Mouse (Mus musculus) forebrain, embryonic 10.5 days (tissue): ENCODE results near the gene Fam240b. TPM values are rescaled to one million over a fixed set of nuclear protein-coding genes. Genes with fewer than 3 reads are reported as not detected.
"Not testable (repeated sequence)": the region's sequence is repeated elsewhere in the genome, so short reads cannot be mapped to it uniquely, and the experiment has no call there.

Source experiments
- DNase-seq: peaks from one replicate; pipeline ENCODE4 v3.0.0-alpha.2; 2017; ENCODE audit warnings: low spot score; ENCODE audit errors: extremely low spot score
- H3K27ac ChIP-seq: fragments of 300-500 bp; sonication (generic); 2 replicates; pipeline ENCODE4 v1.5.1; 2016; ENCODE audit warnings: mild to moderate bottlenecking
- H3K27me3 ChIP-seq: fragments of 300-500 bp; sonication (generic); 2 replicates; pipeline ENCODE4 v1.6.1; 2016; ENCODE audit warnings: mild to moderate bottlenecking; ENCODE audit not compliant: poor library complexity, severe bottlenecking
- H3K36me3 ChIP-seq: fragments of 300-500 bp; sonication (generic); replicated peaks from 2 replicates; pipeline ENCODE4 v1.6.1; 2016; ENCODE audit warnings: mild to moderate bottlenecking, moderate library complexity
- H3K4me1 ChIP-seq: fragments of 300-500 bp; sonication (generic); 2 replicates; pipeline ENCODE4 v1.6.1; 2016
- H3K4me3 ChIP-seq: fragments of 300-500 bp; sonication (generic); 2 replicates; pipeline ENCODE4 v1.5.1; 2016; ENCODE audit warnings: mild to moderate bottlenecking, moderate library complexity
- H3K9me3 ChIP-seq: fragments of 300-500 bp; sonication (generic); 2 replicates; pipeline ENCODE4 v1.6.1; 2016; ENCODE audit warnings: mild to moderate bottlenecking, moderate library complexity
- WGBS: fragments of 180-500 bp; shearing (Covaris S2); methylation state at CpG from one replicate; pipeline ENCODE4 v1.1.7; 2016; 5-methylcytosine and 5-hydroxymethylcytosine counted together
- polyA plus RNA-seq: library from polyadenylated mRNA; unstranded; fragments of >200 nt; fragmentation: Nextera tagmentation; extraction: Ambion mirVana; gene quantifications from 2 replicates; pipeline ENCODE4 v1.2.1, GENCODE M21; 2016

Fam240b gene
- polyA plus RNA-seq, 1 experiment from 2014 or later, result not detected

DNA sequence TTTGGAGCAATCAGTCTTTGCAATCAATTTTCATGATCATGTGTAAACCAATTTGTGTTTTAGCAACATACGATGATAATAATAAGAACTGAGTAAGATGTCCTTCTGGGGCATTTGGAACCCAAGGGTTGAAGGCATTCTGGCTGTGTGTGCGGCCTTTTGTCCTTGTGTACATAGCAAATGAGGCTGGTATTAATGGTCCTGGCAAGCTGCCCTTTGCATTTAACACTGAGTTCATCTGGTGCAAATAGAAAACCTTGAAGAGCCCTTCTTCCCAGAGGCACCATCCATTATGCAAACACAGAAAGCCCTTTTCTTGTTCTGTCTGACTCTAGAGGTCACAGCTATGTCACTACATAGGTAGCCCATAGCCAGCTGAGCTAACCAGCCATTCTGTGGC lies 35.0 kb downstream of the Fam240b start:
- no peaks in the 10 kb centered on the region for H3K4me1 ChIP-seq
- DNase-seq, result no peak
- no peaks in the 10 kb centered on the region for H3K36me3 ChIP-seq
- 0 out of 2 replicates have a peak, but pooled peaks cover 4% of the 10 kb centered on the region for H3K9me3 ChIP-seq
- no peaks in the 10 kb centered on the region for H3K27me3 ChIP-seq
- H3K27ac ChIP-seq, result no peak overlapping the region
- 94% methylated on average over 2 of the region's 2 CpGs for WGBS
- H3K4me3 ChIP-seq, result no peak overlapping the region

DNA sequence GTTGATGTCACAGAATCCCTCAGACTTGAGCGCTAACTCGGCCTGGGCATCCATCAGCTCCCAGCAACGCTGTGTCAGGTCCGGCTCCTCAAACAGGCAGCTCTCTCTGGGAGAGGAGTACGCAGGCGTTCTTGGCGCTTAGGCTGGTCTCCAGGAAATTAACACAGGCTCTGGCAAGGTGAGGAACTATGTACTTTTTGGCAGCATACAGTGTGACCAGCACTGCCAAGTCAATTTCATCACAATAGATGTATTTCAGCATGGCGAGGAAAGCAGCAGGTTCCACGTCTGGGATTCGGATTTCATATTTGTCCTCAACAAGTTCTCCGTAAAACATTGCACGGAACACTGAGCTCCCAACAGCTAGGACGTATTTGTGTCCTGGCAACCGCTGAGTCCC lies 39.4 kb downstream of the Fam240b start:
- no peak overlapping the region for H3K27ac ChIP-seq
- 0 out of 2 replicates have a peak, but pooled peaks cover 4% of the 10 kb centered on the region for H3K9me3 ChIP-seq
- 92% methylated on average over 14 of the region's 14 CpGs for WGBS
- DNase-seq, result no peak
- H3K36me3 ChIP-seq, result no peaks in the 10 kb centered on the region
- H3K27me3 ChIP-seq, result no peaks in the 10 kb centered on the region
- no peaks in the 10 kb centered on the region for H3K4me1 ChIP-seq
- no peak overlapping the region for H3K4me3 ChIP-seq

DNA sequence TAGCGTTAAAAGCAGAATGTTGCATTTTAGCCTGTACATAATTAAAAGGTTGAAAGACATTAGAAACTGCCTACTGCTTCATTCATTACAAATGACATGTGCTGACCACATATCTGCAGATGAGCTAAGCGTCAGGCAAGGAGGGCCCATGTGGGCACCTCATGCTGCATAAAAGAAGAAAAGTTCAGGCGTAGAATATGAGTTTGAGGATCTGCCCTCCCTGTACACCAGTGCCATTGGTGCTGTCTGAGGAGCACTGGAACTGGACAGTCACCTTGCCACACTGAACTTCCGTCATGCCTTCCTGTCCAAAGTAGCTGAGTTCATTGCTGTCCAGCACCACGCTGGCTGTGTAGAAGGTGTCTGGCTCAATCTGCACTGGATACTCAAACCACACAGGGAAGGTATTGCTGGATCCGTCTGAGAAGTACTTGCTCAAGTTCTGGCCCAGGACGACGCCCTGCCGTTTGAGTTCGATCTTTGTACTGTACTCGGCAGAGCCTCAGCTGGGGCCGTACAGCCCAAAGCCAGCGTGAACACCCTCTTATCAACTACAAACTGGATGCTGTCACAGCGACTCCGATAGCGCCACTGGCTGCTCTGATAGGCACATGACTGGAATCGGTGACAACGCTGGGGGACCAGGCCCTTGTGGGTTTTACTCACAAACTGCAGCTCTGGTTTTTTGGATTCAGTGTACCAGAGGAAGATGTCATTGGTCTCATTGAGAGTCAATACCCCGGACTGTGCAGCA lies 40.2 kb downstream of the Fam240b start:
- 95% methylated on average over 19 of the region's 19 CpGs for WGBS
- H3K9me3 ChIP-seq, H3K27me3 ChIP-seq, H3K36me3 ChIP-seq, H3K4me1 ChIP-seq, H3K27ac ChIP-seq, H3K4me3 ChIP-seq, DNase-seq: not testable (repeated sequence)

DNA sequence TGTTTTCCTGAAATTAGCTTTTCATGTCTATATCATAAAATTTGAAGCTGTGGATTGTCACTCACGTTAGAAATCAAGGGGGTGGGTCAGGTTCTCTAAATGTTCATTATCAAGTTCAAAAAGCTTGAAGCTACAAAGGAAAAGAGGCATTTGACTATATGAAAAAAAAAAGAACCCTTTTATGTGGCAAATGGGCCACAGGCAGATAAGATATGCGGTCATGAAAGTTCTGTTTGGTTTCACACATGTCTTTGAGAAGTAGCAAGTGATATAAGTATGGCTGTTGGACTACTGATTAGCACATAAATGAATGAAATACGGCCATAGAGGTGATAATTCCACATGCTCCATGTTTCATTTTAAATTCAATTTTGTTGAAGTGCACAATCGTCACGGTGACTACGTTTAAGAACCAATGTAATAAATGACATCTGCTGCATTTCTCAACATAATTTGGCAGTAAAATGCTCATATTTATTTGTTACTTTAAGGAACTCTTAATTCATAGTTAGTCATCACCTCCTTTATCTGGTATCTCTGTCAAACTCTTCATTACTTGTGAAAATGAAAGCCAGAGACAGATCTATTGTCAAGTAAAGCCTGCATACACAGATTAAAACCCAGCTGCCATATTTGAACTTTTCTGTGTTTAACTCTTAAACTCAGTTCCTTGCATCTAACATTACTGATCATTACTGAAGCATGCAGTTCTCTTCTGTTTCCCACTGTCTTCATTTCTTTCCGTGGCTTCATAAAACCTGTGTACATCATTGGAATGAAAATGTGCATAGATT lies 47.4 kb downstream of the Fam240b start:
- H3K9me3 ChIP-seq, result no peaks in the 10 kb centered on the region
- 84% methylated on average over 7 of the region's 7 CpGs for WGBS

DNA sequence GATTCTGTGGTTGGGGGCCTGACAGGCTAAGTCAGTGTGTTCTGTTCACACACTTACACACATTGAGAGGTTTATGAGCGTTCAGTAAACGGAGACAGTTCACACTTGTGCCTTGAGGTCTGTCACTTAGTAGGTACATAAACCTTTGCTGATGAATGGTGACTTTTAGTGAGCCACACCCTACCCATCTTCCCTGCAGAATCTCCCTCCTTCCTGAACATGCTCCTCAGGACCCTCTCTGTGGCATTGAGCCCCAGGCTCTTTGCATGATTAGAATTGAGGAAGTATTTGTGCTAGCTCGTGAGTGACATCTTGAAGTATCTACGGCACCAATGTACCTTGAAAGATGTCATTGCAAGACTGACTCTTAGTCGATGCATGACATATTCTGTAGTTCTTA lies 48.9 kb downstream of the Fam240b start:
- Histone ChIP-seq H3K4me1 (no peaks in the 10 kb centered on the region), H3K27me3 (no peaks in the 10 kb centered on the region), H3K36me3 (no peaks in the 10 kb centered on the region), H3K9me3 (no peaks in the 10 kb centered on the region), H3K4me3 (no peak overlapping the region), H3K27ac (no peak overlapping the region)
- 92% methylated on average over 5 of the region's 5 CpGs for WGBS
- DNase-seq, result no peak

More for the DNA sequence above, 47.4 kb downstream of the Fam240b start:
- Histone ChIP-seq H3K36me3 (no peaks in the 10 kb centered on the region), H3K27me3 (no peaks in the 10 kb centered on the region), H3K4me3 (no peak overlapping the region), H3K4me1 (no peaks in the 10 kb centered on the region), H3K27ac (no peak overlapping the region)
- DNase-seq, result no peak

DNA sequence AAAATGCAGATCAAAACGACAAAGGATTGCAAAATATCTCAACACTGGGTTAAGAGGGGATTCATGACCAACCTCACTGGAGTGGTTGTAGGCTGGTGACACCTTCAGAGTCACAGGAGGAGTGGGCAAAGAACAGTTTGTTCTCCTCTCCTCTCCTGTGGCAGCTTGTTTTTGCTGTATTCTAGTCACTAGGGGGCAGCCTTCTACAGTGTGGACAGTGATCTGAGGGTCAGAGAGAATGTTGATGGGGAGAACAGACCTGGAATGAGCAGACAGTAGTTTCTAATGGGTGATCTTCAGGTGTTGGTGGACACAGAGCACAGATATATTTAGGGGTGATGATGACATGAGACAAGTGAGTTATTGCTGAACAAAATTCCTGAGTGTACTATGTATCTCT lies 49.6 kb downstream of the Fam240b start:
- Histone ChIP-seq H3K27ac (no peak overlapping the region), H3K4me3 (no peak overlapping the region), H3K27me3 (no peaks in the 10 kb centered on the region), H3K4me1 (no peaks in the 10 kb centered on the region), H3K36me3 (no peaks in the 10 kb centered on the region), H3K9me3 (no peaks in the 10 kb centered on the region)
- DNase-seq, result no peak
- 0% methylated on average over 1 of the region's 1 CpGs for WGBS

DNA sequence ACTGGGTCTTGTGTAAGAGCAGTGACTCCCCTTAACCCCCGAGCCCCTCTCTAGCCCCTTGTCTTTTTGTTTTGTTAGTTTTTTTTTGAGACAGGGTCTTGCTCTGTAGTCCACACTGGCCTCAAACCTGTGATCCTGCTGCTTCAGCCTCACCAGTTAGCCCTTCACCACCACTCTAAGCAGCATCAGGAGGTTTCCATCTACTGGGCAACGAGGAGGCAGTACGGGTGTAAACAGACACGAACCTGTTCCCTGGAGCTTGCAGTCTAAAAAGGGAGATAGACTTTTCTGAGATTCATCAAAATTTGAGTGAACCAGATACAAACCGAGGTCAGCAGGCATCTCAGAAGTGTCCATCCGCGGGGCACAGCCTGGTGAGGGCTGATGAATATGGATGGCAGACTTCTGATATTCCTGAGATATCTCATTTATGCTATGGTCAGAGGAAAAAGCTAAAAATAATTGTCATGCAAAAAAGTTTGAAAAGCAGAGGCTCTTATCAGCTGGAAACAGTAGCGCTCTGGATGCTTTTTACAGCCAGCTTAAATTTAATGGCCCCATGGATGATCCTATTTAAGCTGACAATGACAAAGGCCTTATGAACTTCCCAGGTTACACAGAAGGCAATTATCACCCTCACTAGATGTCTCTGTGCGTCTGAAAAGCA lies 52.2 kb downstream of the Fam240b start:
- H3K4me3 ChIP-seq, result no peak overlapping the region
- 83% methylated on average over 9 of the region's 9 CpGs for WGBS
- H3K9me3 ChIP-seq, result no peaks in the 10 kb centered on the region
- H3K27me3 ChIP-seq, result no peaks in the 10 kb centered on the region
- DNase-seq, result no peak
- no peaks in the 10 kb centered on the region for H3K4me1 ChIP-seq
- no peak overlapping the region for H3K27ac ChIP-seq
- H3K36me3 ChIP-seq, result no peaks in the 10 kb centered on the region

DNA sequence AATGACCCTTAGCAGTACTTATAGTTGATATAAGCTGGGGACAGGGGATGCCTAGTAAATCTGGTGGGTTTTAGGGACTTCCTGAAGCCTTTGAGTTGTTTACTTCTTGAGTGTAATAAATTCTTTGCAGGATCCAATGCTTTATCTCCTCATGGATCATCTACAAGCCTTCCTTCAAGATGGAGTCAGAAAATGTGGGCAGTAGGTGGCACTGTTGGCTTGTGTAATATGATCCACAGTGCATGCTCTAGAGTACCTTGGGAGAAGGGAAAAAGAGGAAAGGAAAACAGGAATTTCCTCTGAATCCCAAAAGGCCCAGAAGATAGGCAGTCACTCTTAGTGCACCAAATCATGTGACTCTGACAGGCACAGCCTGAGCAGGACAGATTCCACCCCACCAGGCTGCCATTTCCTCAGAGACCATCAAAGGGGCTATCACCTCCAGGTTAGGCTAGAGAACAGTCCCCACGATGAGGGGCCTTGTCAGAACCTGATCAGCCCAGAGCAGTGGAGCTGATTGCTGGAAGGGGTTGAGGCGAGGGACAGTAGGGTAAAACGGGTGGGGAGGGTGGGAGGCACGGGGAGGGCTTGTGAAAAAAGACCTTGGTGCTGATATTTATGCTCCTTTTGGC lies 54.2 kb downstream of the Fam240b start:
- H3K36me3 ChIP-seq, result 0 out of 2 replicates have a peak, but pooled peaks cover 3% of the 10 kb centered on the region
- H3K27ac ChIP-seq, result no peak overlapping the region
- 72% methylated on average over 4 of the region's 4 CpGs for WGBS
- H3K4me1 ChIP-seq, result no peaks in the 10 kb centered on the region
- peak; percentile 31 for DNase-seq
- no peak overlapping the region for H3K4me3 ChIP-seq
- no peaks in the 10 kb centered on the region for H3K9me3 ChIP-seq
- H3K27me3 ChIP-seq, result no peaks in the 10 kb centered on the region

DNA sequence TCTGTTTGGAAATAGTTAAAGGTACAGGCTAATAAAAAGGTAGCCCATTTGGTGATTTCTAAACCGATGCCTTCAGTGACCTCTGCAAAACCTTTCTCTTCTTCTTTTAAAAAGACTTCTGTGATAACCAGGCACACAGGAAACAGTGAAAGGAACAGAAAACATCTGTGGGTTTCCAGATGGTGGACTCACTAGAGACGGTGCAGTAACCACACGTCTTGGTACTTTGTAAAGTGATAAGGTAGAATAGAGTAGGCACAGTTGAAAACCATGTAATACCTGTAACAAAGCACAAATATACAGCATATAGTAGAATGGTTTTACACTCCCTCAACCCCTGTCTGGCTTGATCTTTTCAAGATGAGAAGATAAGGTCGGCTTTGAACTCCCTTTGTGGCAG lies 57.0 kb downstream of the Fam240b start:
- H3K27ac ChIP-seq, result no peak overlapping the region
- WGBS, result 87% methylated on average over 4 of the region's 4 CpGs
- no peak for DNase-seq
- H3K27me3 ChIP-seq, result no peaks in the 10 kb centered on the region
- H3K36me3 ChIP-seq, result peaks cover 15% of the 10 kb centered on the region; the same call in 1 of the 2 replicates
- H3K4me3 ChIP-seq, result no peak overlapping the region
- H3K4me1 ChIP-seq, result no peaks in the 10 kb centered on the region
- no peaks in the 10 kb centered on the region for H3K9me3 ChIP-seq

DNA sequence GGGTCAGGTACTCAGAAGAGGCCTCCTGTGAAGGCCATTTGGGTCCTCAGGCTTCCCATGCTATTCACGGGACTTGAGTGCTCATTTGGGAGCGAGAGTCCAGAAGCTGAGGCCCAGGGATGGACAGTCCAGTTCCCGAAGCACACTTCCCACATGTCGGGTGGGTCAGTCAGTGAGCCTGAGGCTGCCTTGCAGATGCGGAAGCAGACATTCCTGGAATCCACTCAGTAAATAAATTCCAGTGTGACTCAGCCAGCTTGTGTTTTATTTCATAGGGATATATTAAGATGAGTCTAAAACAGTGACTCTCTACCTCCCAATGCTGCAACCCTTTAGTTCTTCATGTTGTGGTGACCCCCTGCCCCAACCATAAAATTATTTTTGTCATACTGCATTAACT lies 58.1 kb downstream of the Fam240b start:
- no peaks in the 10 kb centered on the region for H3K4me1 ChIP-seq
- no peak overlapping the region for H3K4me3 ChIP-seq
- no peak for DNase-seq
- H3K36me3 ChIP-seq, result peaks cover 15% of the 10 kb centered on the region; the same call in 1 of the 2 replicates
- H3K27ac ChIP-seq, result no peak overlapping the region
- H3K9me3 ChIP-seq, result no peaks in the 10 kb centered on the region
- WGBS, result 87% methylated on average over 5 of the region's 5 CpGs
- no peaks in the 10 kb centered on the region for H3K27me3 ChIP-seq

DNA sequence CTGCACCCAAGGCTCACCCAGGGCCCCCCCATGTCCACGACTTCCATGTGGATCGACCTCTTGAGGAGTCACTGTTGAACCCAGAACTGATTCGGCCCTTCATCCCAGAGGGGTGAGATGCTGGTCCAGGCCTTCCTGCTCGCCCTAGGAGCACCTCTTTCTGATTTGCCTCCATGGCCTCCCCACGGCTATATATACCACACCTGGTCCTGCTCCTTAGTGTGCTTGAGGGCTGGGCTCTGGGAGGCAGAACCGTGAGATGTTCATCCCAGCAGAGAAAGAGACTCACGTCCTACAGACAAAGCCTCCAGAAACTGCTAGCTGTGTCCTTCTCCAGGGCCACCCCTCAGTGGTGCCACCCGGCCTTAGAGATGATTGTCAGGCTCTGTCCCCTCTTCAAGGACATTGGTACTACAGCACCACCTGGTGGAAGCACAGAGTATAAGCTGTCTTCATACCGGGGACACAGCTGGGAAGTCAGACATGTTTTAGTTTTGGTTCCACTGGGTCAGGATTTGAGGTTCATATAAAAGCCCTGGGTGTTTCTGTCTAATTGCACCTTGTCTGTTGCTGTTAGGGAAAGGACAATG lies 58.6 kb downstream of the Fam240b start:
- DNase-seq, result peak; percentile 63
- Histone ChIP-seq H3K36me3 (peaks cover 15% of the 10 kb centered on the region; the same call in 1 of the 2 replicates), H3K4me1 (no peaks in the 10 kb centered on the region), H3K27ac (no peak overlapping the region), H3K4me3 (no peak overlapping the region), H3K27me3 (no peaks in the 10 kb centered on the region), H3K9me3 (no peaks in the 10 kb centered on the region)
- 60% methylated on average over 9 of the region's 9 CpGs for WGBS

DNA sequence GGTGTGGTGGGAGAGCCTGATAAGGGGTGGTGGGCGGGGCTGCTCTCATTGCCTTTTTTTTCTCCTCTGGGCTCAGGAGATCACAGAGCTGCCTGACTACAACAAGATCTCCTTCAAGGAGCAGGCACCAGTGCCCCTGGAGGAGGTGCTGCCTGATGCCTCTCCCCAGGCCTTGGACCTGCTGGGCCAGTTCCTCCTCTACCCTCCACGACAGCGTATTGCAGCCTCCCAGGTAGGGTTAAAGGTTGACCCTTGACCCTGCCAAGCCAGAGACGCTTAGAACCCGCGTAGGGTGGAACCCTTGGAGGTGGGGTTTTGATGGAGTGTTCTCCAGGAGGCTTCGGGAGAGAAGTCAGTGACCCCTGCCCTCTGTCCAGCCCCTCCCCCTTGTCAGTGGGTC lies 59.8 kb downstream of the Fam240b start:
- Histone ChIP-seq H3K27ac (no peak overlapping the region), H3K4me3 (no peak overlapping the region), H3K4me1 (peaks cover 10% of the 10 kb centered on the region), H3K9me3 (no peaks in the 10 kb centered on the region), H3K36me3 (peaks cover 15% of the 10 kb centered on the region; the same call in 1 of the 2 replicates), H3K27me3 (no peaks in the 10 kb centered on the region)
- WGBS, result 76% methylated on average over 7 of the region's 7 CpGs
- DNase-seq, result no peak
